Mouse (Mus musculus): ENCODE results near the gene Acox1. TPM values are rescaled to one million over a fixed set of nuclear protein-coding genes. Genes with fewer than 3 reads are reported as not detected.

Acox1 gene
- total and polyA plus RNA-seq, 2 experiments = 720 to 994 TPM

DNA sequence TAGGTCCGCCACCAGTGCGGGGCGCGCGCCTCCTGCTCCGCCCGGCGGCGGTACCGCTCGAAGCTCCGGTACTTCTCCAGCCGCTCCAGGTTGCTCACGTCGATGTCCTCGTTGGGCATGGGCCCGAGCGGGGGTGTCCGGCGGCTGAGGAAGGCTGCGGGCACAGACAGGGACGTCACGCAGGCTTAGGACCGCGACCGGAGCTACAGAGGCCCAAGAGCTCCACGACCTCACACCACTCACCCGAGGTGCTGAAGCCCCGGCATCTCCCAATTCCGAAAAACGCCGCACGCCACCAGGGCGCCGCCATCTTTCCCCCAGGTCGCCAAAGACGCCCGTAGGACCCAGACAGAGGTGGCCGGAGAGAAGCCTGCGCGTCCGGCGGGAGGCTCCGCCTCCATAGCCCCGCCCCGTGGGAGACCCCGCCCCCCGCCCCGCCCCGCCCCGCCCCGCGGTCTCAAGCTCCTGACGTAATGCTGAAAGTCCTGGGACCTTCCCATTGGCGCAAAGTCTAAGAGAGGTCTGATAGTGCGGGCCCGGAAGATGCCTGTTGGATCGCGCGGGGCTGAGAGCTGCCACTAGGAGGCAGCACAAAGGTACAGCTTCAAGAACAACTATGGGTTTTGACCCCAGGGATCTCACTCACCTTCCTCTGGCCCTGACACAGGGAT, 60.2 kb downstream of the Acox1 start, which contains the start of gene Mrpl38:
Gene Mrpl38, minus strand, starts transcription at position 401 of the 671 bp plus-strand sequence.
- H3K79me2 ChIP-seq (ENCODE audit: control insufficient read depth, insufficient read depth, low read length) = peaks cover 5% of the 10 kb centered on the region; the same call in 1 of the 2 replicates
- H3K27ac ChIP-seq (replicated peaks; ENCODE audit: insufficient read depth, low read depth, low read length) = peak within 1 kb of the TSS; percentile 73
- DNase-seq (ENCODE audit: extremely low read depth, low read depth, low spot score) = peak; percentile 91
- H3K9ac ChIP-seq (ENCODE audit: low read depth, low read length) = peak within 1 kb of the TSS; percentile 94
- TF ChIP-seq POLR2A (IDR thresholded peaks at IDR 0.05; ENCODE audit: extremely low read depth, insufficient read depth, low read length) = peak; percentile 57
- TF ChIP-seq CTCF (IDR thresholded peaks at IDR 0.05; ENCODE audit: low read depth, low read length) = peak; percentile 89
- H3K4me3 ChIP-seq (ENCODE audit: insufficient read depth, low read depth, low read length) = peak within 1 kb of the TSS; percentile 99
- peaks cover 5% of the 10 kb centered on the region; the same call in 1 of the 2 replicates for H3K36me3 ChIP-seq (ENCODE audit: control insufficient read depth, insufficient read depth, low read length)
- under 1% methylated on average over 60 of the region's 60 CpGs for WGBS
- peaks cover 10% of the 10 kb centered on the region for H3K4me1 ChIP-seq (ENCODE audit: control insufficient read depth, insufficient read depth, low read length)
- H3K27me3 ChIP-seq (ENCODE audit: control insufficient read depth, insufficient read depth, low read length) = no peaks in the 10 kb centered on the region

DNA sequence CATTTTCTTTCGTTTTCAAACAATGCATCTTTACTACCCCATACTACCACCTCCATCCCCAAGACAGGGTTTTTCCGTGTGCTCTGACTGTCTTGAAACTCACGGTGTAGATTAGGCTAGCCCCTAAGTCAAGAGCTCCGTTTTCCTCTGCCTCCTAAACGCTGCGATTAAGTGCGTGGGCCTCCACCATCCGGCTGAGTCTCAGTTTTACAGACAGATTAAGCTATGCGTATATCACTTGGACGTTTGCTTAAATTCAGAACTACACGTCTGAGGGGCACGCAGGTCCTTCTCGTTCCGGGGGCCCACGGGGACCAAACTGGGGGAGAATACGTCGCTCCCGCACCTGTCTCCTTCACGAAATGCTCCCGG, 60.8 kb downstream of the Acox1 start:
- Histone ChIP-seq H3K9ac (ENCODE audit: low read depth, low read length) (peak overlapping the region; percentile 94), H3K27me3 (ENCODE audit: control insufficient read depth, insufficient read depth, low read length) (no peaks in the 10 kb centered on the region), H3K36me3 (ENCODE audit: control insufficient read depth, insufficient read depth, low read length) (peaks cover 2% of the 10 kb centered on the region; the same call in 1 of the 2 replicates), H3K4me3 (ENCODE audit: insufficient read depth, low read depth, low read length) (peak overlapping the region; percentile 99), H3K27ac (replicated peaks; ENCODE audit: insufficient read depth, low read depth, low read length) (peak overlapping the region; percentile 73), H3K4me1 (ENCODE audit: control insufficient read depth, insufficient read depth, low read length) (peaks cover 10% of the 10 kb centered on the region), H3K79me2 (ENCODE audit: control insufficient read depth, insufficient read depth, low read length) (peaks cover 5% of the 10 kb centered on the region; the same call in 1 of the 2 replicates)
- DNase-seq (ENCODE audit: extremely low read depth, low read depth, low spot score) = no peak
- TF ChIP-seq CTCF (IDR thresholded peaks at IDR 0.05; ENCODE audit: low read depth, low read length) = no peak
- TF ChIP-seq POLR2A (IDR thresholded peaks at IDR 0.05; ENCODE audit: extremely low read depth, insufficient read depth, low read length) = no peak
- WGBS = 2% methylated on average over 20 of the region's 20 CpGs

DNA sequence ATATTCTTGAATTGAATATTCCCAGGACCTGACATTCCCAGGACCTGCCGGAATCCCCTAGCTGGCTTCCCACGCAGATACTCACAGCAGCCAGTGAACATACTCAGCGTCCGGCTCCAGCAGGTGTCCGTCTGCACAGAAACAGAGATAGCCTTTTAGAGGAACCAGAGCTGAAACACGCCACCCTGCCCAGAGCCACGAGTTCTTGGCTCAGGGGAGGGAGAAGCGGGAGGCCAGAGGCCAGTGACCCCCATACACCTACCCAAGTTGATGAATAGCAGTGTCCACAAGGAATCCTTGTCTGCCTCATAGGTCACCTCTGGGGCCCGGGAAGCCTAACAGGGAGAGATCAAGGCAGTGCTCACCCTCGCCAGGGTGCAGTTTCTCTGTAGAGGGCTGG, 64.7 kb downstream of the Acox1 start:
- Histone ChIP-seq H3K27ac (replicated peaks; ENCODE audit: insufficient read depth, low read depth, low read length) (no peak overlapping the region), H3K79me2 (ENCODE audit: control insufficient read depth, insufficient read depth, low read length) (peaks cover 13% of the 10 kb centered on the region; the same call in 1 of the 2 replicates), H3K9ac (ENCODE audit: low read depth, low read length) (no peak overlapping the region), H3K36me3 (ENCODE audit: control insufficient read depth, insufficient read depth, low read length) (no peaks in the 10 kb centered on the region), H3K27me3 (ENCODE audit: control insufficient read depth, insufficient read depth, low read length) (no peaks in the 10 kb centered on the region), H3K4me1 (ENCODE audit: control insufficient read depth, insufficient read depth, low read length) (peaks cover 20% of the 10 kb centered on the region), H3K4me3 (ENCODE audit: insufficient read depth, low read depth, low read length) (no peak overlapping the region)
- DNase-seq (ENCODE audit: extremely low read depth, low read depth, low spot score) = no peak
- WGBS = 92% methylated on average over 10 of the region's 10 CpGs
- TF ChIP-seq CTCF (IDR thresholded peaks at IDR 0.05; ENCODE audit: low read depth, low read length) (no peak), POLR2A (IDR thresholded peaks at IDR 0.05; ENCODE audit: extremely low read depth, insufficient read depth, low read length) (no peak)

DNA sequence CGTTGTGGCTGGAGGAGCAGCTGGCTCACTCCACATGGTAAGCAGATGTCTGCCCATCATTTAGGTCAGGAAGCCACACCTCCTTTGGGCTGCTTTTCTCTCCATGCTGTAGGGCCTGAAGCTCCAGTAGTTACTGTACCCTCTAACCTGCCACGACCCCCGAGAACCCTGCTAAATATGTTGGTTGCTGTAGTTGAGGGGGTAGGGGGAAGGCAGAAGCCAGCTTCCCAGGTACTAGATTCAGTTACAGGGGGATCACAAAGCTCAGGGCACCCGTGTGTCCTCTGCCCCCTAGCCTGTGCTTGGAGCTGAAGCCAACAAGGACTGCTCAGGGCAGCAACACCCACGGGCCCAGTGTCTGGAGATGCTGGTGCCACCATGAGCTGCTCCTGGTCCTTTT, 65.3 kb downstream of the Acox1 start:
- Histone ChIP-seq H3K9ac (ENCODE audit: low read depth, low read length) (no peak overlapping the region), H3K4me1 (ENCODE audit: control insufficient read depth, insufficient read depth, low read length) (peaks cover 24% of the 10 kb centered on the region), H3K36me3 (ENCODE audit: control insufficient read depth, insufficient read depth, low read length) (no peaks in the 10 kb centered on the region), H3K27me3 (ENCODE audit: control insufficient read depth, insufficient read depth, low read length) (no peaks in the 10 kb centered on the region), H3K4me3 (ENCODE audit: insufficient read depth, low read depth, low read length) (no peak overlapping the region), H3K27ac (replicated peaks; ENCODE audit: insufficient read depth, low read depth, low read length) (no peak overlapping the region), H3K79me2 (ENCODE audit: control insufficient read depth, insufficient read depth, low read length) (peaks cover 13% of the 10 kb centered on the region; the same call in 1 of the 2 replicates)
- WGBS = 75% methylated on average over 5 of the region's 5 CpGs
- TF ChIP-seq CTCF (IDR thresholded peaks at IDR 0.05; ENCODE audit: low read depth, low read length) (no peak), POLR2A (IDR thresholded peaks at IDR 0.05; ENCODE audit: extremely low read depth, insufficient read depth, low read length) (no peak)
- DNase-seq (ENCODE audit: extremely low read depth, low read depth, low spot score) = no peak

DNA sequence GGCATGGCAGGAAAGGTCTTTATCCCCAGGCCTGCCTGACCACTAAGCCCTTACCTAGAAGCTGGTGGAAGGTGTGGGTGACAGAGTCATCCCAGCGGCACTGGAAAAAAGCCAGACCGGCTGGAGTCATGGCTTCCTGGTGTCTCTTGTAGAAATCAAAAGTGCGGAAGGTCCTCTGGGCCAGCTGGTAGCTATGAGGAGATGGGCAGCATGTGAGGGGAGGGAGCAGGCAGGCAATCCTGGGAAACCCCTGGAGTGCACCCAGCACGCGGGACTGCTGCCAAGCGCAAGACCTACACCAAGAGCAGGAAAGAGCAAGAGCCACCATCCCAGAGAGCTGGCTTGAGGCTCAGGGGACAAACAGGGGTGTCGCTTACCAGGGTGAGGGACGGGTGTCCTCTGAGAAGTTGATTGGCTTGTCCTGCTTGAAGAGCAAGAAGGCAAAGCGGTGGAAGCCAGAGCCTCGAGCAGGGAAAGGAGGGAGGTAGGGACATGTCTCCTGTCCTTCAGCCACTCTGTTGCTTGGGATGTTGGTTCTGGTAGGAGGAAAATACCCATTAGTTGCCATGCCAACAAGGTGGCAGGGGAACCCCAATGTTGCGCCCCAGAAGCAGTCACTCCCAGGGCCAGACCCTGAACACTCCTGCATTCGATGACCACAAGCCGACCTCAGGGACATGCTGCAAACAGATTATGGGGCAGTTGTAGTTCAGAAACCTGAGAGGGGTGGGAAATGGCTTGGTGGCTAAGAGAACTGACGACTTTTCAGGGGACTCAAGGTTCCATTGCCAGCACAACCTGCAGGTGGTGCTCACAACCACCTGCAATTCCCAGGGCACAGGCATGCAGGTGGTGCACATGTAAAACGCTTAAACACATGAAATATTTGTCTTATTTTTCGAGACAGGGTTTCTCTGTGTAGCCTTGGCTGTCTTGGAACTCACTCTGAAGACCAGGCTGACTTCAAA, 66.2 kb downstream of the Acox1 start:
- H3K27me3 ChIP-seq (ENCODE audit: control insufficient read depth, insufficient read depth, low read length) = no peaks in the 10 kb centered on the region
- H3K4me1 ChIP-seq (ENCODE audit: control insufficient read depth, insufficient read depth, low read length) = peaks cover 27% of the 10 kb centered on the region
- no peaks in the 10 kb centered on the region for H3K36me3 ChIP-seq (ENCODE audit: control insufficient read depth, insufficient read depth, low read length)
- DNase-seq (ENCODE audit: extremely low read depth, low read depth, low spot score) = no peak
- TF ChIP-seq POLR2A (IDR thresholded peaks at IDR 0.05; ENCODE audit: extremely low read depth, insufficient read depth, low read length) = no peak
- peak; percentile 52 for TF ChIP-seq CTCF (IDR thresholded peaks at IDR 0.05; ENCODE audit: low read depth, low read length)
- WGBS = 71% methylated on average over 16 of the region's 16 CpGs
- H3K4me3 ChIP-seq (ENCODE audit: insufficient read depth, low read depth, low read length) = no peak overlapping the region
- no peak overlapping the region for H3K9ac ChIP-seq (ENCODE audit: low read depth, low read length)
- peaks cover 8% of the 10 kb centered on the region; the same call in 1 of the 2 replicates for H3K79me2 ChIP-seq (ENCODE audit: control insufficient read depth, insufficient read depth, low read length)
- H3K27ac ChIP-seq (replicated peaks; ENCODE audit: insufficient read depth, low read depth, low read length) = no peak overlapping the region

Data from liver, adult 2 months (tissue).